Mouse (Mus musculus) erythroblast, embryonic 14.5 days (primary cell): ENCODE measurements around the gene Atp5c1. TPM values are rescaled to one million over a fixed set of nuclear protein-coding genes. Genes with fewer than 3 reads are reported as not detected.

ENCODE experiments used
- H3K27me3 ChIP-seq: 2 replicates; pipeline ENCODE4 v1.6.1; 2012; ENCODE audit warnings: inconsistent platforms; ENCODE audit not compliant: control insufficient read depth
- H3K36me3 ChIP-seq: 2 replicates; pipeline ENCODE4 v1.6.1; 2012; ENCODE audit warnings: mild to moderate bottlenecking, inconsistent platforms; ENCODE audit not compliant: control insufficient read depth
- H3K4me1 ChIP-seq: 2 replicates; pipeline ENCODE4 v1.6.1; 2012; ENCODE audit warnings: inconsistent platforms; ENCODE audit not compliant: control insufficient read depth
- H3K4me3 ChIP-seq: replicated peaks from 2 replicates; pipeline ENCODE3; 2012; ENCODE audit warnings: moderate library complexity, mild to moderate bottlenecking, inconsistent platforms
- H3K9me3 ChIP-seq: 2 replicates; pipeline ENCODE4 v1.6.1; 2012; ENCODE audit warnings: low read length, inconsistent platforms, mixed read lengths; ENCODE audit not compliant: control insufficient read depth
- GATA1 ChIP-seq: IDR thresholded peaks from 2 replicates; pipeline ENCODE4 v1.6.1; 2012; ENCODE audit warnings: low read length, inconsistent platforms, mixed read lengths
- TAL1 ChIP-seq: IDR thresholded peaks from 3 replicates; pipeline ENCODE4 v1.6.1; 2012; ENCODE audit warnings: low read length, inconsistent platforms, mixed read lengths
- polyA plus RNA-seq: library from polyadenylated mRNA; stranded (reverse); fragments of >175 nt; gene quantifications from 2 replicates; pipeline ENCODE4 v1.2.3, GENCODE M21; 2012

The Atp5c1 gene
- polyA plus RNA-seq, 1 experiment, result 2.1 TPM

- no peak for TF ChIP-seq GATA1
- no peak for TF ChIP-seq TAL1
- H3K4me1 ChIP-seq, result no peaks in the 10 kb centered on the region
- no peaks in the 10 kb centered on the region for H3K9me3 ChIP-seq
- H3K27me3 ChIP-seq, result no peaks in the 10 kb centered on the region
- no peak overlapping the region for H3K4me3 ChIP-seq
- H3K36me3 ChIP-seq, result no peaks in the 10 kb centered on the region; the same call in 1 of the 2 replicates
Measured at GRCm38 (mm10) chr2:10100471-10100870, 20.2 kb upstream of the Atp5c1 start.

GRCm38 (mm10) chr2:10098598-10099215, 18.4 kb upstream of the Atp5c1 start:
- Histone ChIP-seq H3K36me3 (peaks cover 11% of the 10 kb centered on the region), H3K4me3 (no peak overlapping the region), H3K9me3 (no peaks in the 10 kb centered on the region), H3K27me3 (no peaks in the 10 kb centered on the region), H3K4me1 (no peaks in the 10 kb centered on the region)
- TF ChIP-seq GATA1, result no peak
- TF ChIP-seq TAL1, result no peak

- no peak overlapping the region for H3K4me3 ChIP-seq
- H3K27me3 ChIP-seq, result no peaks in the 10 kb centered on the region
- peaks cover 52% of the 10 kb centered on the region for H3K36me3 ChIP-seq
- H3K9me3 ChIP-seq, result no peaks in the 10 kb centered on the region
- H3K4me1 ChIP-seq, result no peaks in the 10 kb centered on the region
- TF ChIP-seq GATA1 (no peak), TAL1 (no peak)
Measured at GRCm38 (mm10) chr2:10094327-10095100, 14.2 kb upstream of the Atp5c1 start.

- Histone ChIP-seq H3K27me3 (no peaks in the 10 kb centered on the region), H3K4me1 (peaks cover 16% of the 10 kb centered on the region), H3K36me3 (peaks cover 94% of the 10 kb centered on the region), H3K9me3 (no peaks in the 10 kb centered on the region), H3K4me3 (no peak overlapping the region)
- no peak for TF ChIP-seq TAL1
- no peak for TF ChIP-seq GATA1
Measured at GRCm38 (mm10) chr2:10087256-10087850, 7.0 kb upstream of the Atp5c1 start.

- H3K36me3 ChIP-seq, result peaks cover 64% of the 10 kb centered on the region
- no peaks in the 10 kb centered on the region for H3K9me3 ChIP-seq
- no peaks in the 10 kb centered on the region for H3K27me3 ChIP-seq
- no peak for TF ChIP-seq TAL1
- no peak for TF ChIP-seq GATA1
- H3K4me3 ChIP-seq, result no peak overlapping the region
- peaks cover 45% of the 10 kb centered on the region for H3K4me1 ChIP-seq
Measured at GRCm38 (mm10) chr2:10082737-10083136, 2.4 kb upstream of the Atp5c1 start.

GRCm38 (mm10) chr2:10081453-10082080, 1.3 kb upstream of the Atp5c1 start:
- H3K4me1 ChIP-seq, result peaks cover 49% of the 10 kb centered on the region
- peaks cover 55% of the 10 kb centered on the region for H3K36me3 ChIP-seq

GRCm38 (mm10) chr2:10079745-10080309, 483 bp downstream of the Atp5c1 start:
- Histone ChIP-seq H3K9me3 (no peaks in the 10 kb centered on the region), H3K4me3 (peak overlapping the region; percentile 100), H3K4me1 (peaks cover 55% of the 10 kb centered on the region), H3K36me3 (peaks cover 52% of the 10 kb centered on the region), H3K27me3 (no peaks in the 10 kb centered on the region)
- TF ChIP-seq TAL1 (no peak), GATA1 (no peak)

More at GRCm38 (mm10) chr2:10081453-10082080, 1.3 kb upstream of the Atp5c1 start:
- no peaks in the 10 kb centered on the region for H3K9me3 ChIP-seq
- H3K4me3 ChIP-seq, result peak overlapping the region; percentile 100
- no peak for TF ChIP-seq TAL1
- TF ChIP-seq GATA1, result no peak
- H3K27me3 ChIP-seq, result no peaks in the 10 kb centered on the region

- H3K36me3 ChIP-seq, result peaks cover 50% of the 10 kb centered on the region
- no peak overlapping the region for H3K4me3 ChIP-seq
- H3K9me3 ChIP-seq, result no peaks in the 10 kb centered on the region
- peaks cover 60% of the 10 kb centered on the region for H3K4me1 ChIP-seq
- no peaks in the 10 kb centered on the region for H3K27me3 ChIP-seq
- TF ChIP-seq GATA1, result no peak
- TF ChIP-seq TAL1, result no peak
Measured at GRCm38 (mm10) chr2:10076675-10077074, 3.6 kb downstream of the Atp5c1 start.
